Mouse (Mus musculus) C2C12 (cell line): Measurements from ENCODE around the gene Nxpe4. TPM values are rescaled to one million over a fixed set of nuclear protein-coding genes. Genes with fewer than 3 reads are reported as not detected.

Source experiments
- H3K27me3 ChIP-seq: one replicate; pipeline ENCODE4 v1.6.1; 2011; ENCODE audit not compliant: control insufficient read depth, insufficient read depth, insufficient read length
- H3K36me3 ChIP-seq: one replicate; pipeline ENCODE4 v1.6.1; 2011; ENCODE audit not compliant: control insufficient read depth, insufficient read depth
- H3K4me3 ChIP-seq: one replicate; pipeline ENCODE4 v1.5.1; 2011; ENCODE audit warnings: mild to moderate bottlenecking, control low read depth; ENCODE audit not compliant: poor library complexity, insufficient read depth, severe bottlenecking
- H3K79me2 ChIP-seq: one replicate; pipeline ENCODE4 v1.6.1; 2011; ENCODE audit not compliant: control insufficient read depth, insufficient read depth
- H3K79me3 ChIP-seq: one replicate; pipeline ENCODE4 v1.6.1; 2011; ENCODE audit warnings: low read depth, control low read depth
- H3ac ChIP-seq: one replicate; pipeline ENCODE3; 2011; ENCODE audit warnings: low read depth; ENCODE audit not compliant: control insufficient read depth, insufficient read length
- CEBPB ChIP-seq: IDR thresholded peaks from one replicate; pipeline ENCODE4 v1.6.1; 2011; ENCODE audit warnings: low read depth, mild to moderate bottlenecking, control low read depth, moderate library complexity
- CTCF ChIP-seq: IDR thresholded peaks from one replicate; pipeline ENCODE4 v1.5.1; 2011; ENCODE audit not compliant: control insufficient read depth, insufficient read depth, insufficient read length
- FOSL1 ChIP-seq: IDR thresholded peaks from one replicate; pipeline ENCODE4 v1.8.0; 2011; ENCODE audit warnings: mild to moderate bottlenecking, low read length; ENCODE audit not compliant: poor library complexity, insufficient read depth, severe bottlenecking
- MAX ChIP-seq: IDR thresholded peaks from one replicate; pipeline ENCODE4 v1.6.1; 2011; ENCODE audit warnings: mild to moderate bottlenecking, control low read depth
- MYOD1 ChIP-seq: IDR thresholded peaks from one replicate; pipeline ENCODE4 v1.6.1; 2011; ENCODE audit warnings: low read depth; ENCODE audit not compliant: control insufficient read depth, insufficient read length
- MYOG ChIP-seq: IDR thresholded peaks from one replicate; pipeline ENCODE4 v1.6.1; 2011; ENCODE audit not compliant: control insufficient read depth, insufficient read length; ENCODE audit errors: extremely low read depth
- USF1 ChIP-seq: IDR thresholded peaks from one replicate; pipeline ENCODE4 v1.6.1; 2011; ENCODE audit warnings: low read depth, mild to moderate bottlenecking, control low read depth, moderate library complexity
- polyA plus RNA-seq: library from polyadenylated mRNA; unstranded; fragments of >200 nt; fragmentation: generic; extraction: Trizol; gene quantifications from one replicate; pipeline ENCODE4 v1.2.1, GENCODE M21; 2012; ENCODE audit warnings: missing spikeins

The Nxpe4 gene
- polyA plus RNA-seq, 1 experiment, result 0.02 TPM

DNA sequence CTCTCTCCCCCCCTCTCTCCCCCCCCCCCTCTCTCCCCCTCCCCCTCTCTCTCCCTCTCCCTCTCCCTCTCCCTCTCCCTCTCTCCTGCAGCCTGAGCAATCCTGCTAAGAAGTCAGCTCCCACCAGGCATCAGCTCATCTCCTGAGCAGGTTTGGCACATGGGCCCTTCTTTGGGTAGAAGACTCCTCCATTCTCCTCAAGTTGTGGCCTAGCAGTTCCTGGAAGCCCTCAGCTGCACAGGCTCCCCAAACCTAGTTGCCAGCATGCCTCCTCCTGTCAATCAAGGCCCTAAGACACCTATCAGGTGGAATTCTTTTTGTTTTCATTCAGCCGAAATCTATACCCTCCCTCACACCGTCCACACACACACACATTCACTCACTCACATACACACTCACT is 259.7 kb downstream of the Nxpe4 start:
- H3K36me3 ChIP-seq, result no peaks in the 10 kb centered on the region
- no peak overlapping the region for H3K4me3 ChIP-seq
- H3ac ChIP-seq, result no peak overlapping the region
- H3K27me3 ChIP-seq, result no peaks in the 10 kb centered on the region
- H3K79me3 ChIP-seq, result no peaks in the 10 kb centered on the region
- no peaks in the 10 kb centered on the region for H3K79me2 ChIP-seq
- TF ChIP-seq MYOD1 (no peak), CTCF (no peak), USF1 (no peak), CEBPB (no peak), MYOG (no peak), FOSL1 (no peak), MAX (no peak)

DNA sequence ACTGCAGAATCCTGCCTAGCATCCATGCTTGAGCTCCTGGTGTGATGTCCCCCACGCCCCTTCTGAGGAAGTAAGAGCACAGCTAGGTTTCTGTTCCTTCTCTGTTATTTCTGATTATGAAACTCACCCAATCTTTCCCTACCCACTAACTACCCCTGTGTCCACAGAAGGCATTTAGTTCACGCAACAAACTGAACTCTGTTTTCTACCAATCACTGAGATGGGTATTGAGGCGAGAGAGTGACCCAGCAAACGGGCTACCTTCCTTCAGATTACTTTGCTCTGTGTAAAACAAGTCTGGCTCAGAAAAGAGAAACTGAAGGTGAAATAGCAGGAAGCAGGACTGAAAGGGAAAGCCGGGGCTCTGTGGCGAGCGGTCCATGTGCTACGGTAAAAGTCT is 260.6 kb downstream of the Nxpe4 start:
- no peak overlapping the region for H3K4me3 ChIP-seq
- no peak for TF ChIP-seq CTCF
- TF ChIP-seq MYOD1, result no peak
- no peak for TF ChIP-seq CEBPB
- TF ChIP-seq MAX, result no peak
- H3K79me3 ChIP-seq, result no peaks in the 10 kb centered on the region
- H3K36me3 ChIP-seq, result no peaks in the 10 kb centered on the region
- no peak overlapping the region for H3ac ChIP-seq
- no peaks in the 10 kb centered on the region for H3K79me2 ChIP-seq
- no peaks in the 10 kb centered on the region for H3K27me3 ChIP-seq

DNA sequence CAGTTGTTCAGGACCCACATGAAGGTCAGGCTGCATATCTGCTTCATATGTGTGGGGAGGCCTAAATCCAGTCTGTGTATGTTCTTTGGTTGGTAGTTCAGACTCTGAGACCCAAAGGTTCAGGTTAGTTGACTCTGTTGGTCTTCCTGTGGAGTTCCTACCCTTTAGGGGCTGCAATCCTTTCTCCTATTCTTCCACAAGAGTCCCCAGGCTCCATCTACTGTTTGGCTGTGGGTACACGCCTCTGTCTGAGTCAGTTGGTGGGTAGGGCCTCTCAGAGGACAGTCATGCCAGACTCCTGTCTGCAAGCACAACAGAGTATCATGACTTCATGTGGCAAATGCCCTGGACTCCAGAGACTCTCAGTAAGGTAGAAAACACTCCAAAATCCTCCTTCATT is 261.4 kb downstream of the Nxpe4 start:
- no peaks in the 10 kb centered on the region for H3K79me2 ChIP-seq
- no peak overlapping the region for H3K4me3 ChIP-seq
- H3K27me3 ChIP-seq, result no peaks in the 10 kb centered on the region
- TF ChIP-seq MYOG, result no peak
- TF ChIP-seq FOSL1, result no peak
- TF ChIP-seq MAX, result no peak
- no peak for TF ChIP-seq CEBPB
- TF ChIP-seq CTCF, result no peak
- TF ChIP-seq USF1, result no peak
- no peak for TF ChIP-seq MYOD1
- no peaks in the 10 kb centered on the region for H3K79me3 ChIP-seq
- H3ac ChIP-seq, result no peak overlapping the region
- H3K36me3 ChIP-seq, result no peaks in the 10 kb centered on the region

DNA sequence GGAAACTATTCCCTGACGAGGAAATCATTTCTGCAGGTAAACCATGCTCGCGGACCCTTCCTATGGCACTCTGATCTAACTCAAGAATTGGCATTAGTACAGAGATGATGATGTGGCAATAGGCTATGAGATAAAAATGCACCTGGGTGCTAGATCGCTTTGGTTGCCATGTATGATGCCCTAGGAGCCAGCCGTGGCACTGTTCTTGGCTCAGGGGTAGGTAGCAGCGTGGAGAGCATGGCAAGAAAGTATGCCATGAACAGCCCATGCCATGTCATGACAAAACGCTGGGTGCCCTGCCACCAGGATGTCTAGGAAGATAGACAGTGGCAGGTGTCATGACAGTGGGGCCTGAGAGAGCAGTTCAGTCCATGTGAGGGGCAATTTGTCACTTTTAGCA is 265.4 kb downstream of the Nxpe4 start:
- Histone ChIP-seq H3K36me3 (no peaks in the 10 kb centered on the region), H3K4me3 (no peak overlapping the region), H3K79me2 (no peaks in the 10 kb centered on the region), H3K27me3 (no peaks in the 10 kb centered on the region), H3K79me3 (no peaks in the 10 kb centered on the region), H3ac (no peak overlapping the region)
- TF ChIP-seq CTCF (no peak), MYOG (no peak), CEBPB (no peak), FOSL1 (no peak)

DNA sequence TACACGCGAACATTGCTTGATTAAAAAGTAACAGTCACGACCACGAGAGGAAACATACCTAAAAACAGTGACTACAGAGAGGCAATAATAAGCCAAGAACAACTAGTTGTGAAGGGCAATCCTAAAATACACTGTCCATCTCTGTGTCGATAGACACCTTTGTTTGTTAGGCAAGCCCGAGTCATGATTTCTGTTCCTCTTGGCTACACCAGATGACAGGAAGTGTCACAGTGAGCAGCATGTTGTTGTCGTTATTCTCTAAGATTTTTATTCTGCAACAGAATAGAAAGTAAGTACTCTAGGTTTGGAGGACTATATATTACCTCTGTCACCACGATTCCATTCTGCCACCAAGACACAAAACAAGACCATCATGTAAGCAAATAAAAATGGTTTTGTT is 270.6 kb downstream of the Nxpe4 start:
- Histone ChIP-seq H3K27me3 (no peaks in the 10 kb centered on the region), H3K36me3 (no peaks in the 10 kb centered on the region), H3K79me3 (no peaks in the 10 kb centered on the region), H3K79me2 (no peaks in the 10 kb centered on the region), H3K4me3 (no peak overlapping the region), H3ac (no peak overlapping the region)
- TF ChIP-seq CEBPB, result no peak
- no peak for TF ChIP-seq FOSL1
- no peak for TF ChIP-seq USF1
- no peak for TF ChIP-seq CTCF
- TF ChIP-seq MAX, result no peak
- no peak for TF ChIP-seq MYOG
- no peak for TF ChIP-seq MYOD1

DNA sequence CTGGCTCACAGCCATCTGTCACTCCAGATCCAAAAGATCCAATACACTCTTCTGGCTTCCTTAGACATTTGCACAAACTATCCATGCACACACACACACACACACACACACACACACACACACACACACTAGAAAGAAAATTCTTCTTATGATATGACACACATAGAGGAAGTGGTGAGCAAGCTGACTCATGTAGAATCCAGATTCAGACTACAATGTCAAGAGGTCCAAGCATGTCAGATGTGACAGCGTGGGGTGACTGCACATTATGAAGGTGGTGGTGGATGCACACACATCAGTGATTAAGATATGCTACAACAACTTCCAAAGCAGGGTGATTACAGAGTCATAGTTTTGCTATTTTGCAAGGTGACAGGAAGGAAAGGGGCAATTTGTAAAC is 282.1 kb downstream of the Nxpe4 start:
- Histone ChIP-seq H3K4me3 (no peak overlapping the region), H3K79me3 (no peaks in the 10 kb centered on the region), H3K27me3 (no peaks in the 10 kb centered on the region), H3K79me2 (no peaks in the 10 kb centered on the region), H3K36me3 (no peaks in the 10 kb centered on the region), H3ac (no peak overlapping the region)
- TF ChIP-seq CTCF (no peak), USF1 (no peak)

DNA sequence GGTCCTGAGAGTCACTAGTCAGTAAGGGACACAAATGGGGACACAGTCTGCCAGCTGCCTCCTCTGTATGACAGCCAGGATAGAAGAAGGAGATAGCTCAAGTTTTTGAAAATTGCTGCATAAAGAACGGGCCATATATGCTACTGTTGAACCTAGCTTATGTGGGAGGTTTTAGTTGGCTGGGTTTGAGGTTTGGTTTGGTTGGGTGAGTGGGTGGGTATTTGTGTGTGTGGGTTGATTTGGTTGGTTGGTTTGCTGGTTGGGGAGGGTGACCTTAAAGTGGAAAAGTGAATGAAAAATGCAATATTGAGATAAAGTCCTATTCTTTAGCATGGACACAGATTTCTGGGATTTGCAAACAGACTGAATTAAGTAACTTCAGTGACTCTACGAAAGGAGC is 283.0 kb downstream of the Nxpe4 start:
- no peaks in the 10 kb centered on the region for H3K79me3 ChIP-seq
- no peaks in the 10 kb centered on the region for H3K79me2 ChIP-seq
- no peaks in the 10 kb centered on the region for H3K27me3 ChIP-seq
- no peaks in the 10 kb centered on the region for H3K36me3 ChIP-seq
- TF ChIP-seq MYOD1 (no peak), MAX (no peak), CEBPB (no peak), FOSL1 (no peak), CTCF (no peak), MYOG (no peak), USF1 (no peak)
- H3K4me3 ChIP-seq, result no peak overlapping the region
- H3ac ChIP-seq, result no peak overlapping the region
